Mouse (Mus musculus) lung, adult 2 months (tissue): ENCODE data around the gene Nxpe5.

ENCODE experiments used
- CTCF ChIP-seq: fragments of 200-500 bp; IDR thresholded peaks from 2 replicates; pipeline ENCODE4 v1.5.1; 2011; ENCODE audit warnings: mild to moderate bottlenecking, low read length, control low read depth; ENCODE audit not compliant: insufficient read depth
- POLR2A ChIP-seq: fragments of 200-500 bp; IDR thresholded peaks from 2 replicates; pipeline ENCODE4 v1.6.1; 2011; ENCODE audit warnings: low read depth, mild to moderate bottlenecking, control low read depth, low read length, borderline replicate concordance; ENCODE audit errors: extremely low read depth

DNA sequence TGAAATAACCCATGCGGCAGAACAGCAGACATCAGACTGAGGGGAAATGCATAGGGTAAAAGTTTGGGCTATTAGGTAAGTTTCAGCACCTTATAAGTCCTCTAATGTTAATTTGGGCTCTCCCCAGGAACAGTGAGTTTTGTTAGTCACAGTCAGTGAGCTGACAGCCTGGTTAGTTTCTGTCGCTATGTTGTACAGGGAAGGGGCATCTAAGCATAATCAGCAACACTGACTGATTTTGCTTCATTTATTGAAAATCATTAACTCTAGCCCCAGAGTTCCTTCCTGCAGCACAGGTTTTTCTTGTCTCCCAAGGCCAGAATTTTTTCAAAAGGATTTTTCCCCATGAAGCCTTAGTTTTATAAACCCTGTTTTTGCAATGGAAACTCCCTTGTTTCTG is 8.1 kb downstream of the Nxpe5 start:
- TF ChIP-seq CTCF: no peak
- no peak for TF ChIP-seq POLR2A
